Mouse (Mus musculus): ENCODE measurements around the gene Cdh11.
"Not testable (repeated sequence)": the region's sequence is repeated elsewhere in the genome, so short reads cannot be mapped to it uniquely, and the experiment has no call there.

Cdh11 gene

GRCm38 (mm10) chr8:102707305-102707704 is 78.1 kb downstream of the Cdh11 start:
- no peak for DNase-seq

- DNase-seq = no peak
Measured at GRCm38 (mm10) chr8:102705376-102705905, 80.0 kb downstream of the Cdh11 start.

GRCm38 (mm10) chr8:102700245-102700644 is 85.2 kb downstream of the Cdh11 start:
- no peak for DNase-seq

- no peak for DNase-seq
Measured at GRCm38 (mm10) chr8:102698232-102698837, 87.1 kb downstream of the Cdh11 start.

- DNase-seq = no peak
Measured at GRCm38 (mm10) chr8:102693465-102693864, 92.0 kb downstream of the Cdh11 start.

GRCm38 (mm10) chr8:102685491-102685890 is 100.0 kb downstream of the Cdh11 start:
- not testable (repeated sequence) for DNase-seq

GRCm38 (mm10) chr8:102685023-102685422 is 100.4 kb downstream of the Cdh11 start:
- DNase-seq = no peak

GRCm38 (mm10) chr8:102677148-102677547 is 108.3 kb downstream of the Cdh11 start:
- DNase-seq = no peak

GRCm38 (mm10) chr8:102664561-102664960 is 120.9 kb downstream of the Cdh11 start:
- DNase-seq = not testable (repeated sequence)

- DNase-seq = no peak
Measured at GRCm38 (mm10) chr8:102656529-102656928, 128.9 kb downstream of the Cdh11 start.

GRCm38 (mm10) chr8:102651964-102652363 is 133.5 kb downstream of the Cdh11 start:
- no peak for DNase-seq

GRCm38 (mm10) chr8:102627151-102627550 is 158.3 kb downstream of the Cdh11 start:
- DNase-seq = no peak

GRCm38 (mm10) chr8:102612146-102612545 is 173.3 kb downstream of the Cdh11 start:
- DNase-seq = no peak

- DNase-seq = peak; percentile 74
Measured at GRCm38 (mm10) chr8:102601327-102601726, 184.1 kb downstream of the Cdh11 start.

- peak; percentile 90 for DNase-seq
Measured at GRCm38 (mm10) chr8:102596523-102596922, 188.9 kb downstream of the Cdh11 start.

- DNase-seq = no peak
Measured at GRCm38 (mm10) chr8:102593899-102594298, 191.5 kb downstream of the Cdh11 start.
